Mouse (Mus musculus) thymus, adult 2 months (tissue): ENCODE measurements around the gene Ywhah. TPM values are rescaled to one million over a fixed set of nuclear protein-coding genes. Genes with fewer than 3 reads are reported as not detected.

Source experiments
- DNase-seq: peaks from one replicate; pipeline ENCODE4 v3.0.0; 2021
- H3K27ac ChIP-seq: fragments of 200-500 bp; 2 replicates; pipeline ENCODE4 v1.5.1; 2012; ENCODE audit warnings: low read length, control low read depth; ENCODE audit not compliant: control insufficient read depth, insufficient read depth
- H3K27me3 ChIP-seq: fragments of 200-500 bp; 2 replicates; pipeline ENCODE4 v1.6.1; 2012; ENCODE audit warnings: mild to moderate bottlenecking, low read length, moderate library complexity, mixed read lengths; ENCODE audit not compliant: control insufficient read depth, insufficient read depth
- H3K36me3 ChIP-seq: fragments of 200-500 bp; 2 replicates; pipeline ENCODE4 v1.6.1; 2012; ENCODE audit warnings: mild to moderate bottlenecking, low read length, moderate library complexity; ENCODE audit not compliant: control insufficient read depth, insufficient read depth
- H3K4me1 ChIP-seq: fragments of 200-500 bp; replicated peaks from 2 replicates; pipeline ENCODE4 v1.6.1; 2012; ENCODE audit warnings: low read length; ENCODE audit not compliant: control insufficient read depth, insufficient read depth
- H3K4me3 ChIP-seq: fragments of 200-500 bp; 2 replicates; pipeline ENCODE4 v1.5.1; 2012; ENCODE audit warnings: mild to moderate bottlenecking, low read length, control low read depth, moderate library complexity; ENCODE audit not compliant: control insufficient read depth, insufficient read depth
- CTCF ChIP-seq: fragments of 200-500 bp; IDR thresholded peaks from 2 replicates; pipeline ENCODE4 v1.5.1; 2012; ENCODE audit warnings: mild to moderate bottlenecking, control low read depth, low read length, moderate library complexity, borderline replicate concordance; ENCODE audit not compliant: control insufficient read depth, poor library complexity, insufficient read depth; ENCODE audit errors: extremely low read depth
- POLR2A ChIP-seq: fragments of 200-500 bp; IDR thresholded peaks from 2 replicates; pipeline ENCODE4 v1.6.1; 2012; ENCODE audit warnings: mild to moderate bottlenecking, low read length, control low read depth, moderate library complexity; ENCODE audit not compliant: control insufficient read depth, poor library complexity, insufficient read depth; ENCODE audit errors: extremely low read depth
- WGBS: fragments of 180-500 bp; shearing (Covaris S2); methylation state at CpG from one replicate; pipeline ENCODE4 v1.1.7; 2018; 5-methylcytosine and 5-hydroxymethylcytosine counted together
- polyA plus RNA-seq: library from polyadenylated mRNA; depleted of rRNA; stranded (reverse); fragments of >200 nt; gene quantifications from 2 replicates; pipeline ENCODE4 v1.2.3, GENCODE M21; 2012

Gene Ywhah
- polyA plus RNA-seq, 1 experiment = 171 TPM

DNA sequence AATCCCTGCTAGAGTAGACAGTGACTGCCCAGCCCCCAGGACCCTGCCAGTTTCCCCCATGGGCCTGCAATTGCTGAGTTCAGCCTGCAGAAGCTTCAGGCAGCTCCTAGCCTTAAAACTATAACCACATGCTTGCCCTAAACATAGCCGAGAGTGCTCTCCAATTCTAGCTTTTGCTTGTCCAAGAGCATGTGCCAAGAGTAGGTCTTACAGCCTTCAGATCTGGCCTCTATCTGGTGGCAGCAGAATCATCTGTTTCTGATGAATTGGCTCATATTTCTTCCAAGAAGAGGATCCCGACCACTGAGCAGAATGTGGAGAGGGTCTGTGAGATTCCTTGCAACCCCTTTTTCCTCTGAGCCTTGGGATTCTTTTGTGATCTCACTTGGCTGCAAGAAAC is 24.1 kb upstream of the Ywhah start:
- Histone ChIP-seq H3K4me3 (no peak overlapping the region), H3K36me3 (no peaks in the 10 kb centered on the region), H3K27ac (no peak overlapping the region), H3K4me1 (no peaks in the 10 kb centered on the region), H3K27me3 (no peaks in the 10 kb centered on the region)
- TF ChIP-seq POLR2A (no peak), CTCF (no peak)
- no peak for DNase-seq
- 71% methylated on average over 2 of the region's 2 CpGs for WGBS

- TF ChIP-seq CTCF (no peak), POLR2A (no peak)
- H3K4me3 ChIP-seq = no peak overlapping the region
- H3K4me1 ChIP-seq = no peaks in the 10 kb centered on the region
- H3K27me3 ChIP-seq = no peaks in the 10 kb centered on the region
- 69% methylated on average over 4 of the region's 4 CpGs for WGBS
- H3K27ac ChIP-seq = no peak overlapping the region
- no peaks in the 10 kb centered on the region for H3K36me3 ChIP-seq
- DNase-seq = no peak
Observed at GRCm38 (mm10) chr5:32995756-32996155, 22.9 kb upstream of the Ywhah start.

DNA sequence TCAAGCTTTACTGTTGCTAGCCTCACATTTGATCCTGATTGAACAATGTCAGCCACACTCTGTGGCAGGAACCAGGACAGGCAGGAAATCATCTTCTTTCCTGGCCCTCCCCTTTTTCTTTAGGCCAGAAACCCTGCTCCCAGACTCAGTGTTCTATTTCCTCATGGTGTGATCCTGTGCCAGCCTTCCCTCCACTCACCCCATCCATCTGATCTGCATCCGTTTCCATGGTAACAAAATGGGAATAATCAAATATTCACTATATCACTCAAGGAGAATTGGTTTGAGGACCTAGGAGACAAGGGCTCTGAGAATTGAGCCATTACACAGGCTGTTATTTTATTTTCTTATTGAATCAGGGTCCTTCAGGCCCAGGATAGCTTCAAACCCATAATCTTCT is 22.1 kb upstream of the Ywhah start:
- no peak for TF ChIP-seq POLR2A
- TF ChIP-seq CTCF = no peak
- WGBS = 100% methylated on average over 1 of the region's 1 CpGs
- no peaks in the 10 kb centered on the region for H3K27me3 ChIP-seq

GRCm38 (mm10) chr5:32997686-32998085 is 20.9 kb upstream of the Ywhah start:
- 1% methylated on average over 4 of the region's 4 CpGs for WGBS
- H3K27ac ChIP-seq = no peak overlapping the region
- DNase-seq = no peak
- no peaks in the 10 kb centered on the region for H3K36me3 ChIP-seq
- no peak for TF ChIP-seq POLR2A
- TF ChIP-seq CTCF = no peak
- no peaks in the 10 kb centered on the region for H3K27me3 ChIP-seq
- H3K4me1 ChIP-seq = no peaks in the 10 kb centered on the region
- no peak overlapping the region for H3K4me3 ChIP-seq

More for the DNA sequence above, 22.1 kb upstream of the Ywhah start:
- Histone ChIP-seq H3K4me1 (no peaks in the 10 kb centered on the region), H3K27ac (no peak overlapping the region), H3K36me3 (no peaks in the 10 kb centered on the region), H3K4me3 (no peak overlapping the region)
- no peak for DNase-seq

DNA sequence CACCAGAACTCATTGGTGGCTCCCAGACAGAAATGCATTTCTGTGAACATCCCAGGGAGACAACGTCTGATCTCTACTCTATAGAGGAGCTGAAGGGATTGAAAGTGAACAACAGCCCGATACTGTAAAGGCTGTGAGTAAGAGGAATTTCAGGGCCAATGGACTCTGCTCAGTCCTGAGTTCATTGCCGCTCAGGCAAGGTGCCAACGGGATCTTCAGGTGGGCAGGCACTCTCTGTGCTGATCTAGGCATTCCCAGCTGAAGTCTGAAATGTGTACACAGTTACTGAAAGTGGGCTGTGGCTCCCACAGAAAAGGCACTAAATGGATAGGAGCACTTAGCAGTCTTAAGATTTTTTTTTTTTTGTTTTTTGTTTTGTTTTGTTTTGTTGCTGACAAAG is 19.8 kb upstream of the Ywhah start:
- H3K36me3 ChIP-seq = no peaks in the 10 kb centered on the region
- no peak for DNase-seq
- H3K27ac ChIP-seq = no peak overlapping the region
- WGBS = 98% methylated on average over 4 of the region's 4 CpGs
- no peaks in the 10 kb centered on the region for H3K27me3 ChIP-seq
- no peak for TF ChIP-seq POLR2A
- no peak for TF ChIP-seq CTCF
- no peak overlapping the region for H3K4me3 ChIP-seq
- H3K4me1 ChIP-seq = no peaks in the 10 kb centered on the region

DNA sequence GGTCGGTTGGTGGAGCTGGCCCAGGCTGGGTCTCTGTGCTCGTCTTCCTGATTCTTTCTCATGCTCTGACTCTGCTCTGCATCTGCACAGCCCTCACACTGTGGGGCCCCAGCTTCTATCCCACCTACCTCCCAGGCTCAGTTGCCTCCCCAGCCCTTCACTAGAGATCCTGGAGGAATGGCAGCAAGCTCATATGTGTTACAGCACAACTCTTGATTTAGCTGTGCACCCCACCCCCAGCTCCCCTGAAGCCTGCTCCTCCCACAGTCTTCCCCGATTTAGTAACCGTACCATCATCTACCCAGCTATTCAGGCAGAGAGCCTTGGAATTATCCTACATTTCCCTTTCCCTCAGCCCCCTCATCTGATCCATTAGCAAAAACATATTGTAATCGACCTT is 17.5 kb upstream of the Ywhah start:
- TF ChIP-seq CTCF = no peak
- no peak for TF ChIP-seq POLR2A
- Histone ChIP-seq H3K36me3 (no peaks in the 10 kb centered on the region), H3K4me3 (no peak overlapping the region), H3K4me1 (no peaks in the 10 kb centered on the region), H3K27ac (no peak overlapping the region), H3K27me3 (no peaks in the 10 kb centered on the region)
- no peak for DNase-seq
- 98% methylated on average over 5 of the region's 5 CpGs for WGBS

- no peak for TF ChIP-seq POLR2A
- no peak for TF ChIP-seq CTCF
- Histone ChIP-seq H3K4me1 (no peaks in the 10 kb centered on the region), H3K4me3 (no peak overlapping the region), H3K27ac (no peak overlapping the region), H3K36me3 (no peaks in the 10 kb centered on the region), H3K27me3 (no peaks in the 10 kb centered on the region)
- no peak for DNase-seq
- WGBS = 88% methylated on average over 5 of the region's 5 CpGs
Observed at GRCm38 (mm10) chr5:33002781-33003180, 15.8 kb upstream of the Ywhah start.
